Mouse (Mus musculus): ENCODE measurements around the gene Fam227b.

The Fam227b gene

DNA sequence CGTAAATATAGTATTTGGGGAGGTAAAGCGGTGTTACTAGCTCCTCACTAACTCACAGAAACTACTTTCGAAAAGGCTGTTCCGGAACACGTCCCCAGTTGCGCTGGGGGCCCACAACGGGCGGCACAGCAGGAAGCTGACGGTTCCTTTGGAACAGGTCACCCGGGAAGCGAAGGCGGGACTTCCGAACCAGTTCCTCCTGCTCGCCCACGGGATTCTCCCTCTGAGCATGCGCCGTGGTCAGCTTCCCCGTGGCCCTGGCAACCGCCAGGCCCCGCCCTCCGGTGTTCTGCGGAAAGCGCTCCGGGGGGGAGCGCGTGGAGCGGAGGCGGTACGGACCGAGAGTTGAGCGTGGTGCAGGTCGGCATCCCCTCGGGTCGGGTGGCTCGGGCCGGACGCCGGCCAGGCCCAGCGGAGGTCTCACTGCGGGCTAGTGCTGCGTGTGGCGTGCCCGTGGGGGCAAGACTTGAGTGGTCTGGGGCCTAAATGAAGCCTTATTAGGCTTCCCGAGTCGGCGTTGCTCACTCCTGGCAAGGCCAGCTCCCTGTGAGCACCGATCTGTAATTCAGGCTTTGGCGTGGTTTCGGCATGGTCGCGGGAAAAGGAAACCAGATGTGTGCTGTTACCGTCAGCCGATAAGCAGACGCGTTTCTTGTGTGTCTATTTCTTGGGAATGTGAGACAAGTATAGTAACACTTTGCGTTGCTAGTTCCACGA is at the start of gene Fam227b, which contains the start of gene Dtwd1:
Fam227b (minus strand) TSS at position 150 of the 717 bp plus-strand sequence.
Dtwd1 (plus strand) TSS at position 287 of the 717 bp plus-strand sequence.
- DNase-seq (ENCODE audit: low read depth, low spot score) = peak; percentile 94

DNA sequence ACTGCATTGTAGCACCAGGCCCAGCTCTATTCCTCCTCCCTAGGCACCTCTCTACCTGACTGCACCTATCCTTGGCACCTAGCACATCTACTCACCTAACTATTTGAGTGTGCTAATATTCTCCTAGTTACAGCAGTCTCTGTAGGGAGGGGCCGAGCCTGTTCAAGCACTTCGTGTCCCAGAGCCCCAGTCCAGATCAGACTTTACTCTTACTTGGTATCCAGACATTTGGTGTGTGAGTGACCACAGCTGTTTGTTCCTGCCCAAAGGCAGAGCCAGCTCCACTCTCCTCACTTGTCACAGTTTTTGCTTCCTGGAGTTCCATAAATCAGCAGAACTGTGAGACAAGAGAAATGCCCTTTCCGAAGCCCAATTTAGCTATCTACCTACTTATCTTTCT is 47.2 kb upstream of the Fam227b start:
- DNase-seq (ENCODE audit: low read depth, low spot score) = no peak

DNA sequence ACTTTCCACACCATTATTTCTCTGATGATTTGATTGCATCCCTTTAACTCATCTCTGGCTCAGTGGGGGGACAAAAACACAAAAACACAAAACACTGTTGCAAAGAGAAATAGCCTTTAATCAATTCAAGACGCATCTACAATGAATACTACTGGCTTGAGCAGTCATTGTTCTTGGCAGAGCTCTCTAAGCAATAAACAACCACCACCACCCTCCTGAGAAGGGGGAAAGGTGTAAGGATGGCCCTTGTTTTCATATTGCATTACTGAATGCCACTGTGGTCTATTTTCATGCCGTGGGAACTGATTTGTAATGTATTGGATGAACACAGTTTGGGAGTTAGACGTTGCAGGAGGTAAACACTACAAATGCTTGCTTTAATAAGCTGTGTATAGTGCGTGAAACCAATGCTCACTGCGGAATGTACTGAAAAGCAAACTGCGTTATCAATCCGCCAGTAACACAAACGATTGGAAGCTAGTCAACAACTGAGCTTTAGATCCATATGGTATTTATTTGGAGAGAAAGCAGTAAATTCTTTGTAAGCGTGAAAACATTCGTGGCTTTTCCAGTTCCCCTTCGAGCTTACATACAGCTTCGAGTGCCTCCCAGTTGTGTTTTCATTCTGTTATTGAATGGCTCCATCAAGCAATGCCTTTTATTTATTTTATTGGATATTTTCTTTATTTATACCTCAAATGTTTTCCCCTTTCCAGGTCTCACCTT is 44.0 kb upstream of the Fam227b start:
- DNase-seq (ENCODE audit: low read depth, low spot score) = no peak

DNA sequence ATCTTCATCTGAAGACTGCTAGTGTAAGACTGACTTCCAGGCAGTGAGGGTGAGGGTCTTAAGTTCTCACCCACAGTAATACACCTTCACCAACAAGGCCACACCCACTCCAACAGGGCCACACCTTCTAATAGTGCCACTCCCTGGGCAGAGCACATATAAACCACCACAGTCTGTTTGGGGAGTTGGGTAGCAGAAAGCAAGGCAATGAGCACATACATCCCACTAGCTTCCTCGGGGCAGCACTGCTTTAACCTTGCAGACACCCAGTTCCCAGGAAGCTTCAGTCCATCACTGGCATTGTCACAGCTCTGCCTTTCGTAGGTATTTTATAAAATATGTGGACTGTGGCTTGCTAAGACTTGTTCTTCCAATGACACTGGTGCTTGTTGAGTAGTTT is 40.3 kb upstream of the Fam227b start:
- no peak for DNase-seq (ENCODE audit: low read depth, low spot score)

DNA sequence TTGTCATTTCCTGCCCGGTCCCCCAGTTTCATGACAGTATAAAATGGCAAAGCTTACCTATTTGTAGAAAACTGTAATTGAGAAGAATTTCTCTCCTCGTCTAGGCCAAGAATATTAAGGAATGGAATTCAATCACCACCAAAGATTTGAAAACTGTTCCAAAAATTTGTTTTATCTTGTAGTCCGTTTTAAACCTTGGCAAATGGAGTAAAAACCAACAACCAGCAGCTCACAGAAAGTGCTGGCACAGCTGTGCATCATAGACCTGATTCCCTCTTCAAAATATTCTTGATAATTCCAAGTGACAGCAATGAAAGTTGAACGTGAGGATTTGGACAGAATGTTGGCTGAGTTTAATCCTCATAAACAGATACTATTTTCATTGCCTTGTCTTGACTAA is 39.5 kb upstream of the Fam227b start:
- DNase-seq (ENCODE audit: low read depth, low spot score) = no peak

DNA sequence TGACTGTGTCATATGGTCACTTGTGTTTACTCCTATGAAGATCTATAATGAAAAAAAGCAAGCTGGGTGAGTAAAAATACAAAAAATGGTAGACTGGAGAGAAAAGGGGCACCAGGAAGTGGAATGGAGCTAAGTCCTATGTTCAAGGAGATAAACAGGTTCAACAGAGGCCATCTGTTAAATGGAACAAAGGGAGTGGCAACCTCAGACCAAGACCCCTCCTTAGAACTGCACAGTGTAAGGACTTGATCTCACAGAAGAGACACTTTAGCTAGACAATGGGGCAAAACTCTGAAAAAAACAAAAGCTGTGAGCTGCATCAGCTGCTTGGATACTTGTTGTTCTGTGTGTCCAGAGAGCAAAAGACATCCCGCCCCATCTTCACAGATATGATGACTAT is 19.6 kb upstream of the Fam227b start:
- no peak for DNase-seq (ENCODE audit: low read depth, low spot score)

DNA sequence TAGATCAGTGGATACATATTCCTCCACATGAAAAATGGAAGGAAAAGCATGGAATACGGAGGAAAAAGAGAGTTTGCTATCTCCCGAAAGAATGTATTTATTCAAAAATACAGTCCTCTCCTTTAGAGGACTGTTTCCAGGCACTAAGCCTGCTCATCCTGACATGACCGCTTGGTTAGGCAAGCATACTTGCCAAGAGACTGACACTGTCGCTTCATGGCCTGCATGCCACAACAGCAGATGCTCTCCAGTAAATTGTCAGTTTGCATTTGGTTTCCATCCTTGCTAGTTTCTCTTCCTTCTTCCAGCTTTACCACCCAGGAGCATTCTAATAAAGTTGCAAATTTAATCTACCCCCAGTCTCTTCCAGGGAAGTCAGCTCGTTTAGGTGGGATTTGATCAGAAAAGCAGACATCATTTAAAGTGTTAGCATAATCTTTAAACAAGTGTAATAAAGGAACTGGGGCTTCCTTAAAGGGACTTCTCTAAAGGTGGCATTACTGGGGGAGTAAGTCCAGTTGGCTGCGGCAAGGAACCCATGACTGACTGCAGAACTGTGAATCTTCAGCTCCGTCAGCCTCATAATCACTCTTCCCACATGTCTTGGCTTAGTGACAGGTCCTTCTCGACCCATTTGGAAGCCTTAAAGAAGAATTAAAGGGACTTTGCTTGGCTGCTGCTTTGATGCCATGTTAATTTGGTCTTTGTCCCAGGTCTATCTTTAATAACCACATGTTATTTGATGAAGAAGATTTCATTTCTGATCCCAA is 15.2 kb upstream of the Fam227b start:
- DNase-seq (ENCODE audit: low read depth, low spot score) = no peak

DNA sequence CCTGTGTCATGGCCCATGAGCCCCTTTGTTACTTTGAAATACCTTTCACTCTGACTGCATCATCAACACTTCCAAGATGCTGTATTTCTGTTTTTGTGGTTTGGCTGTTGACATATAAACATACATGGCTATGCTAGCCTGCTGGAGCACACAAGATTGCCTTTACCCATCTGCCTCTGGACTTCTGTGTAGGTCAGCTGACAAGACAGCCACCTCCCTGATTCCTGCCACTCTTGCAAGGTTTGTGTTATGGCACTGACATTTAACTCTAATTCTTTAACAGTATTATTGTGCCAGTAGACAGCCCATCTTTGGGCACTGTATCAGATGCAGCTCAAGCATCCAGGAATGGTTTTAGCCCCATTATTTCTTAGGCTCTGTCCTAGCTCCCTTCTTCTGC is 14.5 kb upstream of the Fam227b start:
- no peak for DNase-seq (ENCODE audit: low read depth, low spot score)

DNA sequence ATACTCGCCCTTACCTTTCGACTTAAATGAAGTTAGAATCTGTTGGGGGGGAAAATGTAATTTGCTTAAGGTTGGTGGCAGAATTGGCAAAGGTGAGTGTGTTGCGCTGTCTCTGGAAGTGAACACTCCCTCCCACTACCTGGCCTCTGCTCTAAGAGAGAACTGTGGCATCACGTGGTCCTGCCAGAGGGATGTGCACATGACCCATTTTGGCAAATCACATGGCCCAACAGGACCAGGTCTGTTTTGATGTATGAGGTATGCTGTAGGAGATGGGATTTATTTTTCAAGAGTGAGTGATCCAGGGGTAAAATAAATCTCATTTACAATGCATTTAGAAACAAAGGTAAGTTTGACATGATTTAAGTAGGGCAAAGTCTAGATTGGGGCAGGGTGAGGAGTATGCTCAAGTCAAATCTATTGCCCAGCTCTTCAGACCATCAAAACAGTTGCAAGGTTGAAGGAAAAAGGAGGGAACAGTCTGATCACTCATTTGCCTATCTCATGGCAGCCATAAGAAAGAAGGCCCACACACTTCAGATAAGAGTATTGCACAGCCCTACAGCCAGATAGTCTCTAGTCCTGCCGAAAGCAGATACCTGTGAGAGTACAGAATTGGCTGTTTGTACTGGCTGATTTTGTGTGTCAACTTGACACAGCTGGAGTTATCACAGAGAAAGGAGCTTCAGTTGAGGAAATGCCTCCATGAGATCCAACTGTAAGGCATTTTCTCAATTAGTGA is 13.6 kb upstream of the Fam227b start:
- no peak for DNase-seq (ENCODE audit: low read depth, low spot score)

DNA sequence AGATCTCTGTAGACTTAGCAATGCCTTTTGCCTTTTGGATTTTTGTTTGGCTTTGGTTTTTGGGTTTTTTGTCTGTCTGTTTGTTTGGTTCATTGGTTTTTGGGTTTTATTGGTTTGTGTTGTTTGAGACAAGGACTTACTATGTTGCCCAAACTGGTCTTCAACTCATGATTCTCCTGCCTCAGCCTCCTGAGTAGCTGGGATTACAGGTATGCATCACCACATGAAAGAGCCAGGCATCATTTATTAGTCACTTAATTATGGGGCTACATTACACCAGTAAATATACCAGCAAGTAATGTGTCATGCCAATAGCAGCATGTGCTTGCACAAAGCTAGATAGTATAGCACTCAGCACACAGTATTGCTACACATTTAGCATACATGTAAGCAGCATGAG is 4.1 kb downstream of the Fam227b start:
- peak; percentile 26 for DNase-seq (ENCODE audit: low read depth, low spot score)

DNA sequence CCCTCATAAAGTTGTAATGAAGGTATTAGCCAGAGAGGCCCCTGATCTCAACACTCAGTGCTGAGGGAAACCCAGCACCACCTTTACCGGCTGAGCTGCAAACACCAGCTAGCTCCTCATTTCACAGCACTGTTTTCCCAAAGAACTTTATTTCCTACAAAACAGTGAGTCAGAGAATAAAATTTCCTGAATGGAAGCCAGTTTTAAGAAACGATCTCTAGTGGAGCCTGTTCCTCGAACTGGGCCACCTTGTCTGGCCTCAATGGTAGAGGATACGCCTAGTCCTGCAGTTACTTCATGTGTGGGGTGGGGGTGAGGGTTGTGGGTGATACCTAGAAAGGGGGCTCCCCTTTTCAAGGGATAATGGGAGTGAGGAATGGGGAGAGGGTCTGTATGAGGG is 57.2 kb downstream of the Fam227b start:
- DNase-seq (ENCODE audit: low read depth, low spot score) = no peak

DNA sequence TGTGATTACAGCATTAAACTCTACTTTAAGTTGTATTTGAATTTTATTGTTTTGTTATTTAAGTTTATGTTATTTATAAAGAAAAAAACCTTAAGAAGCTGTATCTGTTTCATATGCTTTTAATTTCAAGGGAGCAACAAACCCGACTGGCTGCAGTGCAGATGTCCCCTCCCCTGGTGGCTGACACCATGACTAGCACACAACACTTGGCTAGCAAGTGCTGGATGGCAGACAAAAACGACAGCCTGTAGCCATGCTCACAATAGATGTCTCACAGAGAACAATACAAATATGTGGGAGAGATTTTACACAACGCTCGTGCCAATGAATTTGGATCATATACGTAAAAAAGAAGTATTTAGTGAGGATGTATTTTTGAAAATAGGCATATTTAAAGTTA is 61.4 kb downstream of the Fam227b start:
- DNase-seq (ENCODE audit: low read depth, low spot score) = no peak

DNA sequence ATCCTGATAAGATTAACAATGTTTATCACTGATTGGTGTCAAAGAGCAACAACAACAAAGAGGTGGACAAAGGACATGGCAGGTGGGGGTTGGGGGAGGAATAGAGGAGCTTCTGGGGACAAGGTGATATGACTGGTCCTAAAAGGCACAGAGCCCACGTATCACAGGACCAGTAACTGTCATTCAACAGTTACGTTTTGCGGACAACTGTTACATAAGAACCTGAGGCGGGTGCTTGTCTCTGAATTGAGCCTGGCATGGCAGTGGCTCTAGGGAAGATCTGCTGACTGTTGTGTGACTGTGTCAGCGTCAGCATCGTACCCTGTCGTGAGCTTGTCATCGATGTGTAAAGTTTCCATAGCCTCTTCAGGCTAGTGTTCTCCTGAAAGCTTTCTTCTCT is 65.6 kb downstream of the Fam227b start:
- DNase-seq (ENCODE audit: low read depth, low spot score) = no peak

DNA sequence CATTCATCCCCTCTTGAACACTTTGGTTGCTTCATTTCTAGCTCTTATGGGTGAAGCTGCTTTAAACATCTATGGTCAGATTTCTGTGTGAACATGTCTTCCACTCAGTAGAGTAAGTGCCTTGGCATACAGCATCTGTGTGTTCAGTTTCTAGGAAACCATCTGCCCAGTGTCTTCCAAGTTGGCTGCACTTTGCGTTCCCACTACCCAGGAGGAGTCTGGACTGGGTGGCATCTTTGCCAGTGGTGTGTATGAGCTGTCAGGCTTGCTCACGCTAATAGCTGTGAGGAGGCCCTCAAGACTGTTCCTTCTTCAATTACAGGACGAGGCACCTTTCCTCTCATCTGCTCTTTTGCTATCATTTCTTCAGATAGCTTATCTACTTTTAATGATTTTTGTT is 67.5 kb downstream of the Fam227b start:
- DNase-seq (ENCODE audit: low read depth, low spot score) = no peak

DNA sequence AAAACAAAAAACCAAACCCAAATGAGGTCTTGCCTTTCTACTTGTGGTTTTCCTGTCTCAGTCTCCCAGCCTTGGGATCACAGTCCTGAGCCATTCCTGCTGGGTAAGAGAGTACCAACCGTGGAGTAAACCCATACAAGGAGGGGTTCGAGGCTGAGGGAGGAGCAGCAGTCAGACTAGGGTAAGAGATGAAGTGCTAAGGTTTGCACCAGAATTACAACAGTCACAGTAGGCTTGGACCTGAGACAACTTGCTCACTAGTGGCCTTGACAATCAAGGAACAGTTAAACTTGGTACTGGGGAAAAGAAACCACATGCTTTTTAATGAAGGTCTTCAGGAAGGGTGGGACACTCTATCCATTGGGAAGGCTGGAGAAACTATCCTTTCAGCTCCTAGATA is 72.7 kb downstream of the Fam227b start:
- DNase-seq (ENCODE audit: low read depth, low spot score) = no peak

DNA sequence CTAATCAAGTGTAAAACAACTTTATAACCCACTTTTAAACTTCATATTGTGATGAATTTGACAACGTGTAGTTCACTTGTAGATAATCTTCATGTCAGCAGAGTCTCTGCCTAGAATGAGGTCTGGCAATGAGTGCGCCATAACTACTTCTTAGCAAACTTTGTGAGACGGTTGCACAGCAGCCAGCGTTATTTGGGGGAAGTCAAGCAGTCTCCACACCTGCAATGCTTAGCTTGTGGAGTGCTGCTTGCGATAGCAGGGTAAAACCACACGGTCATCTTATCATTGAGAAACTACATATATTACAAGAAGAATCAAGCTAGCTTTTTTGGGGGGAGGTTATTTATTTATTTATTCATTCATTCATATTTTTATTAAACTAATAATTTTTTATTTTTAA is 75.3 kb downstream of the Fam227b start:
- DNase-seq (ENCODE audit: low read depth, low spot score) = no peak

DNA sequence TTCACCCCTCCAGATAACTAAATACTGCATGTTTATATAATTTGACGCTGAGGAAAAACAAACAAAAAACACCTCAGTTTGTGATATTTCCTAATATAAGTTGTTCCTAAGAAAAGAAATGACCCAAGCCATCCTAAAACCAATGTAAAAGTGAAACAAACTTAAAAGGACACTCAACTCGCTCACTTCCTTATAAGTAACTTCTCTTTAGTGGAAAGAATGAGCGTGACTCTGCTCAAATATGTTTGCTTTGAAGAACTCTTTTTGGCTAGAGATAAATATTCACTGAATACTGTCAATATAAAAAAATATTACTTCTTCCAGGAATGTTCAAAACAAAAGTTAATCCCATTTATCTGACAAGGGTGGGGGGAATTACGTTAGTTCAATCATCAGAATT is 78.1 kb downstream of the Fam227b start:
- DNase-seq (ENCODE audit: low read depth, low spot score) = no peak

DNA sequence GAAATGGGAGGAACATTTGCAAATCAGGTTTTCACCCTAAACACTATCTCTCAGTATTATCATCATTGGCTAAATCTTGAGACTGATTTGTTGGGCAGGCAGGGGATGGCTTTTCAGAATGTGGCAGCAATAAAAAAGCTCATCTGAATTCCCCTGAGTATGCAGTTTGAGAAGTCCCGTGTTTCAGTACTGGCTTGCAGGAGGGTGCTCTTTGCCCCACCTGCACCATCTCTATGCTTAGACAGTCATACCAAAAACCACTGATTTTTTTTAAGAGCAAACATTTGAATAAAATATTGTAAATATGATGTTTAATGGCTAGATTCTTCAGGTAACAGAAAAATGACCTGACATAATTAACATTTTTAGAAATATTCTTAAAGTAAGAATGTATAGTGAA is 82.1 kb downstream of the Fam227b start:
- no peak for DNase-seq (ENCODE audit: low read depth, low spot score)

DNA sequence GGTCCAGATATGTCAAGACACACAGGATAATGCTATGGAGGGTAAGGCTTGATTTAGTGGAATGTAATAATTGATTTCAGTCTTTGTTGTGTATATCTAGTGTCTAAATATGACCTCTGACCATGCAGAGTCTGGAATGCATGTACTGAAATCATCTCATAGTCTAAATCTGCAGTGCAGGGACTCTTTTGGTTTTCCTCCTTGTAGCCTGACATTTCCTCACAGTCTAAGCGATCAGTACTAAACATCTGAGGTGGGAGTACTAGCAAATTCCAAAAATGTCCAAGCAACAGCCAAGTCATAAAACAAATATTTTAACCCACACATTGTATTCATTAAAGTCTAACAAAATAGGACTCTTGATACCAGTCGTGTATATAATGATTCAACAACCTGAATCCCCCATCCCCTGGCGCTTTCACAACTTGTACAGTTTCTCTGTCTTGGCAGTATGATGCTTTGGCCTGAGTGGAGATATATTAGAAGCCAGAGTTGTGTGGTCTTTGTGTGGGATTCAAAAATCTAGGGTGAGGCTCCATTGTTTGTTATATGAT is 86.4 kb downstream of the Fam227b start:
- DNase-seq (ENCODE audit: low read depth, low spot score) = no peak

DNA sequence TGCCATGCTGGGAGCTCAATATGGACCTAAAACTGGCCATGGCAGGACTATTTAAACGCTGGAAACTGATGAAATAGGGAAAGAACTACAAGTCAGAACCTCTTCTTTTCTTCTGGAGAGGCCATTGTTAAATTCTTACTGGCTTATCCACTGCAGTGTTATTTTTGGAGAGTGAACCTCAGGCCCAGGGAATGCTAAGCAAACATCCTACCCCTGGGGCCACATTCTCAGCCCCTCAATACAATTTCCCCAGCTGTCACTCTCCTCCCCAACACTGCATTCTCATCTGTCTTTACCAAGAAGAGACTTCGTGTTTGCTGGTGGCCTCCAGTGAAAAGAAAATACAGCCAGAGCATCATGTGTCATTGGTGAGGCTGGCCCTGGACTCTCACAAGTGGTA is 87.0 kb downstream of the Fam227b start:
- no peak for DNase-seq (ENCODE audit: low read depth, low spot score)

DNA sequence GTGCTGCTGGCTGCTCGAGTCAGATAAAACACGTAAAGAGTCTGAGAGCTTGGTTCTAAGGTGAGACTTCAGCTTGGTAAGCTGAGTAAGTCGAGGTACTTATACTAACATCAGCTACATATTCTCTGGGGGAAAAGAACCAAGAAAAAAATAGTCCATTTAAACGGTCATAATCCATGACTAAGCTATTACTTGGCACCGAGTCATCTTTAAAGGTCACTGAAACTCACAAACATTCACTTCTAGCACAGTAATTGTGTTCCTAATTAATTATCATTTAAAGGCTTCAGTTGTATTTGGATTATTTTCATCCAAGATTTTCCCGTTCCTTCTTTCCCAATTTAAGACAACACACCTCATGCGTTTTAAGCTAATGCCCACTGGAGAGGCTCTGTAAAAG is 88.9 kb downstream of the Fam227b start:
- no peak for DNase-seq (ENCODE audit: low read depth, low spot score)

All from brain, embryonic 18.5 days (tissue).